ENCODE assay signal across 28 mouse cellular contexts in genomic region chr15:102048006-102048405, GRCm38 (mm10).
"Had no signal": no experiment of that assay in that cellular context is flagged by ENCODE, and none has a peak within 500 bp of the region (broad histone marks: within the 10 kb centered on the region; RNA-seq: fewer than 3 reads in every experiment).

No protein-coding gene starts in this region.

- H3K36me3 ChIP-seq: embryonic facial prominence, embryonic 10.5 days; embryonic facial prominence, embryonic 12.5 days; embryonic facial prominence, embryonic 13.5 days; embryonic facial prominence, embryonic 15.5 days; forebrain, embryonic 10.5 days; forebrain, embryonic 12.5 days; forebrain, embryonic 15.5 days; heart, embryonic 10.5 days had no signal

- H3K27me3 ChIP-seq: embryonic facial prominence, embryonic 12.5 days; embryonic facial prominence, embryonic 13.5 days; embryonic facial prominence, embryonic 15.5 days; forebrain, embryonic 13.5 days; forebrain, embryonic 15.5 days had no signal

- DNase-seq: cerebellum, adult 8-10 months; cerebellum, adult 9-10 months; cerebellum, postnatal 10 days; cerebellum, postnatal 14 days; cerebellum, postnatal 25 days; cerebellum, postnatal 36 days; embryo, embryonic 11 days; forebrain, postnatal 0 days; gastrocnemius, adult 2 months; gastrocnemius, postnatal 10 days; gastrocnemius, postnatal 14 days; gastrocnemius, postnatal 25 days; gastrocnemius, postnatal 36 days; heart, adult 18-20 months; heart, adult 2 months had no signal

- ATAC-seq: forebrain, embryonic 13.5 days; forebrain, embryonic 14.5 days; forebrain, embryonic 15.5 days; forebrain, embryonic 16.5 days; forebrain, postnatal 0 days had no signal

- H3K9me3 ChIP-seq: embryonic facial prominence, embryonic 10.5 days; embryonic facial prominence, embryonic 12.5 days; embryonic facial prominence, embryonic 13.5 days; embryonic facial prominence, embryonic 15.5 days; forebrain, embryonic 10.5 days; forebrain, embryonic 12.5 days; forebrain, embryonic 13.5 days; forebrain, embryonic 15.5 days; heart, embryonic 10.5 days had no signal

- H3K4me3 ChIP-seq: embryonic facial prominence, embryonic 10.5 days; embryonic facial prominence, embryonic 12.5 days; embryonic facial prominence, embryonic 13.5 days; embryonic facial prominence, embryonic 15.5 days; erythroblast, embryonic 14.5 days; forebrain, embryonic 10.5 days; forebrain, embryonic 12.5 days; forebrain, embryonic 13.5 days; forebrain, embryonic 15.5 days; gastrocnemius, adult 2 months; heart, adult 2 months; heart, embryonic 10.5 days had no signal

- H3K4me1 ChIP-seq: embryonic facial prominence, embryonic 12.5 days; forebrain, embryonic 12.5 days had no signal

- H3K27ac ChIP-seq: embryonic facial prominence, embryonic 10.5 days; embryonic facial prominence, embryonic 12.5 days; embryonic facial prominence, embryonic 13.5 days; embryonic facial prominence, embryonic 15.5 days; forebrain, embryonic 10.5 days; forebrain, embryonic 12.5 days; forebrain, embryonic 13.5 days; forebrain, embryonic 15.5 days; gastrocnemius, adult 2 months; heart, adult 2 months; heart, embryonic 10.5 days had no signal

- H3K9ac ChIP-seq: embryonic facial prominence, embryonic 12.5 days; embryonic facial prominence, embryonic 13.5 days; embryonic facial prominence, embryonic 15.5 days; forebrain, embryonic 12.5 days; forebrain, embryonic 13.5 days; forebrain, embryonic 15.5 days; forebrain, postnatal 0 days had no signal

- H3K4me2 ChIP-seq: embryonic facial prominence, embryonic 12.5 days; embryonic facial prominence, embryonic 13.5 days; embryonic facial prominence, embryonic 15.5 days; forebrain, embryonic 12.5 days; forebrain, embryonic 13.5 days; forebrain, embryonic 15.5 days; heart, embryonic 11.5 days had no signal
